Mouse (Mus musculus): ENCODE results near the gene BC048562. TPM values are rescaled to one million over a fixed set of nuclear protein-coding genes. Genes with fewer than 3 reads are reported as not detected.

Gene BC048562
- total and polyA plus RNA-seq, 3 experiments, result not detected

DNA sequence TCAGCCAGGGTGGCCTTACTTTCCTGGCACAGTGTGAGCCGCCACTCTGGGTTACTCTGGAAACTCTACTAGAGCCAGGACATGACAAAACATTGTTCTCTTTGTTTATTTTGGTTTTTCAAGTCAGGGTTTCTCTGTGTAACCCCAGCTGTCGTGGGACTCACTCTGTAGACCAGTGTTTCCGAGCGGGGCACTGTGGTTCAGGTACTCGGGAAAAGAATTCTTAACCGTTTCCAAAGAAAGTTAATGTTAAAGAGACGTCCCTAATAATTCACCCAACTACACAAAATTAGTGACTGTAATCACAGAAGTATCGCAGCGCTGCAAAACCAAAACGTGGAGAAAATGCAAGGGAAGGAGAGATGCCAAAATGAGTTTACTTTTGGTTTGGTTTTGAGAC, 47.7 kb upstream of the BC048562 start:
- H3K27ac ChIP-seq (ENCODE audit: control insufficient read depth, low read depth, low read length), result no peak overlapping the region
- TF ChIP-seq UBTF (IDR thresholded peaks at IDR 0.05; ENCODE audit: borderline replicate concordance, insufficient read depth, low read depth, low read length) (no peak), JUND (IDR thresholded peaks at IDR 0.05; ENCODE audit: low read depth, low read length) (no peak), MAZ (IDR thresholded peaks at IDR 0.05; ENCODE audit: low read depth, low read length) (no peak)
- no peaks in the 10 kb centered on the region for H3K9me3 ChIP-seq (replicated peaks; ENCODE audit: insufficient read depth, low read length)
- no peak overlapping the region for H3K9ac ChIP-seq (ENCODE audit: control insufficient read depth, low read depth, low read length, poor library complexity, severe bottlenecking)
- no peaks in the 10 kb centered on the region for H3K79me2 ChIP-seq (ENCODE audit: control insufficient read depth, insufficient read depth, low read length, poor library complexity)
- no peak for DNase-seq (ENCODE audit: low read depth, low spot score)
- H3K36me3 ChIP-seq (ENCODE audit: control insufficient read depth in 1 of 2, insufficient read depth in 2 of 2, low read length in 2 of 2), result peaks cover 0 to 12% of the 10 kb centered on the region in 2 experiments; a peak in 2 of 4 replicates
- no peak overlapping the region for H3K4me3 ChIP-seq (ENCODE audit: control insufficient read depth in 1 of 2, insufficient read depth in 1 of 2, low read depth in 2 of 2, low read length in 2 of 2)
- H3K27me3 ChIP-seq (ENCODE audit: control insufficient read depth in 1 of 2, insufficient read depth in 2 of 2, low read length in 2 of 2), result no peaks in the 10 kb centered on the region
- no peaks in the 10 kb centered on the region for H3K4me1 ChIP-seq (ENCODE audit: control insufficient read depth in 1 of 2, insufficient read depth in 2 of 2, low read length in 2 of 2)

DNA sequence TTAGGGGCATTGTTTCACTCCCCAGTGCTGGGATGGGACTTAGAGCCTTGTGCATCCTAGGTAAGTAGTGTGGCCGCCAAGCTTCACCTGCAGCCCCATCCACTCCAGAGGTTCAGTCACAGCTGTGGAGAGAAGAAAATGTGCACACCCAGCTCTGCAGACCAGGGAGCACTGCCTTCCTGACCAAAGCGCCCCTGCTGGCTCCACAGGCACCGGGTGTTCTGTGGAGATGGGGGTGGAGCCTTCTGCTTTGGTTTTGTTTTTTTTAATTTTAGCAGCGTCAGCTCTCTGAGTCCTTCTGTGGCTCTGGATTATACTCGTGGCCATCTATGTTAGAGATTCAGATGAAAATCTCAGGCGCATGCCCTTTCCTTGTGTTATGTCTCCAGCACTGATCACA, 47.1 kb upstream of the BC048562 start:
- DNase-seq (ENCODE audit: low read depth, low spot score), result no peak
- Histone ChIP-seq H3K4me3 (ENCODE audit: control insufficient read depth in 1 of 2, insufficient read depth in 1 of 2, low read depth in 2 of 2, low read length in 2 of 2) (no peak overlapping the region), H3K9me3 (replicated peaks; ENCODE audit: insufficient read depth, low read length) (no peaks in the 10 kb centered on the region), H3K9ac (ENCODE audit: control insufficient read depth, low read depth, low read length, poor library complexity, severe bottlenecking) (no peak overlapping the region), H3K36me3 (ENCODE audit: control insufficient read depth in 1 of 2, insufficient read depth in 2 of 2, low read length in 2 of 2) (peaks cover 0 to 9% of the 10 kb centered on the region in 2 experiments; a peak in 2 of 4 replicates), H3K4me1 (ENCODE audit: control insufficient read depth in 1 of 2, insufficient read depth in 2 of 2, low read length in 2 of 2) (no peaks in the 10 kb centered on the region), H3K27me3 (ENCODE audit: control insufficient read depth in 1 of 2, insufficient read depth in 2 of 2, low read length in 2 of 2) (no peaks in the 10 kb centered on the region), H3K79me2 (ENCODE audit: control insufficient read depth, insufficient read depth, low read length, poor library complexity) (no peaks in the 10 kb centered on the region), H3K27ac (ENCODE audit: control insufficient read depth, low read depth, low read length) (no peak overlapping the region)
- TF ChIP-seq ELF1 (IDR thresholded peaks at IDR 0.05; ENCODE audit: low read depth, low read length), result no peak
- TF ChIP-seq UBTF (IDR thresholded peaks at IDR 0.05; ENCODE audit: borderline replicate concordance, insufficient read depth, low read depth, low read length), result no peak
- TF ChIP-seq TBP (IDR thresholded peaks at IDR 0.05; ENCODE audit: low read depth, low read length), result no peak
- TF ChIP-seq POLR2A (IDR thresholded peaks at IDR 0.05; ENCODE audit: control insufficient read depth in 1 of 2, insufficient read depth in 1 of 2, low read depth in 1 of 2, low read length in 2 of 2, poor library complexity in 1 of 2), result no peak
- TF ChIP-seq GATA1 (IDR thresholded peaks at IDR 0.05; ENCODE audit: low read depth, low read length), result no peak
- no peak for TF ChIP-seq MXI1 (IDR thresholded peaks at IDR 0.05; ENCODE audit: low read depth, low read length)
- no peak for TF ChIP-seq MAX (IDR thresholded peaks at IDR 0.05; ENCODE audit: low read length)
- TF ChIP-seq TAL1 (IDR thresholded peaks at IDR 0.05; ENCODE audit: low read length), result no peak
- TF ChIP-seq JUND (IDR thresholded peaks at IDR 0.05; ENCODE audit: low read depth, low read length), result no peak
- TF ChIP-seq CHD2 (IDR thresholded peaks at IDR 0.05; ENCODE audit: low read length), result no peak
- no peak for TF ChIP-seq SMC3 (IDR thresholded peaks at IDR 0.05; ENCODE audit: low read depth, low read length)
- TF ChIP-seq ETS1 (IDR thresholded peaks at IDR 0.05; ENCODE audit: low read depth, low read length), result no peak
- no peak for TF ChIP-seq CHD1 (IDR thresholded peaks at IDR 0.05; ENCODE audit: low read depth, low read length)
- TF ChIP-seq ZC3H11A (IDR thresholded peaks at IDR 0.05; ENCODE audit: low read depth, low read length), result no peak
- TF ChIP-seq MYC (IDR thresholded peaks at IDR 0.05; ENCODE audit: low read depth, low read length), result no peak
- TF ChIP-seq MYB (IDR thresholded peaks at IDR 0.05; ENCODE audit: low read depth, low read length), result no peak
- TF ChIP-seq ZMIZ1 (IDR thresholded peaks at IDR 0.05; ENCODE audit: low read depth, low read length), result no peak
- no peak for TF ChIP-seq POLR2AphosphoS2 (IDR thresholded peaks at IDR 0.05; ENCODE audit: low read length)
- TF ChIP-seq KAT2A (conservative IDR thresholded peaks at IDR 0.05; ENCODE audit: low read depth, low read length), result no peak
